Mouse (Mus musculus) CH12.LX (cell line): ENCODE measurements around the gene Tsnax. TPM values are rescaled to one million over a fixed set of nuclear protein-coding genes. Genes with fewer than 3 reads are reported as not detected.

Experiments
- DNase-seq: peaks from one replicate; pipeline ENCODE4 v3.0.0-alpha.2; 2013; ENCODE audit errors: extremely low read depth
- H3K27ac ChIP-seq: 2 replicates; pipeline ENCODE4 v1.5.1; 2012; ENCODE audit warnings: low read depth, mild to moderate bottlenecking, control low read depth, moderate library complexity; ENCODE audit not compliant: insufficient read depth
- H3K27me3 ChIP-seq: replicated peaks from 2 replicates; pipeline ENCODE3; 2012; ENCODE audit warnings: inconsistent platforms
- H3K36me3 ChIP-seq, 2 experiments: replicated peaks in 1 of 2; 2 replicates each; pipeline versions ENCODE3 to v1.6.1; 2012; ENCODE audit warnings: inconsistent platforms in 1 of 2, low read length in 1 of 2, mild to moderate bottlenecking in 1 of 2, mixed read lengths in 1 of 2, moderate library complexity in 1 of 2; ENCODE audit not compliant: control insufficient read depth in 1 of 2, insufficient read depth in 1 of 2
- H3K4me1 ChIP-seq, 2 experiments: 2 replicates each; pipeline ENCODE4 v1.6.1; 2012; ENCODE audit warnings: inconsistent platforms in 1 of 2, moderate library complexity in 1 of 2; ENCODE audit not compliant: insufficient read depth in 2 of 2, control insufficient read depth in 1 of 2
- H3K4me2 ChIP-seq: 2 replicates; pipeline ENCODE4 v1.6.1; 2012; ENCODE audit warnings: low read depth, mild to moderate bottlenecking, control low read depth; ENCODE audit not compliant: poor library complexity, insufficient read depth, severe bottlenecking
- H3K4me3 ChIP-seq, 3 experiments: fragments of 150-350 bp in 1 of 3; sonication (generic) in 1 of 3; replicated peaks in 1 of 3; 2 replicates each; pipeline versions ENCODE3 to v1.5.1; 2011 to 2012; ENCODE audit warnings: low read depth in 2 of 3, low read length in 2 of 3, mild to moderate bottlenecking in 2 of 3, moderate library complexity in 2 of 3, control low read depth in 1 of 3, improper control_type of control experiment in 1 of 3, inconsistent platforms in 1 of 3, mixed read lengths in 1 of 3; ENCODE audit not compliant: poor library complexity in 1 of 3
- H3K79me2 ChIP-seq: replicated peaks from 2 replicates; pipeline ENCODE4 v1.6.1; 2012; ENCODE audit warnings: mild to moderate bottlenecking, moderate library complexity; ENCODE audit not compliant: control insufficient read depth, poor library complexity, insufficient read depth, severe bottlenecking; ENCODE audit errors: extremely low read depth
- H3K9ac ChIP-seq: 2 replicates; pipeline ENCODE4 v1.6.1; 2012; ENCODE audit warnings: low read depth, mild to moderate bottlenecking, control low read depth, moderate library complexity; ENCODE audit not compliant: insufficient read depth
- H3K9me3 ChIP-seq: replicated peaks from 2 replicates; pipeline ENCODE3; 2012; ENCODE audit warnings: low read length, inconsistent platforms, mixed read lengths
- BHLHE40 ChIP-seq: IDR thresholded peaks from 2 replicates; pipeline ENCODE4 v1.6.1; 2011; ENCODE audit warnings: mild to moderate bottlenecking, low read depth, low read length, improper control_type of control experiment
- CHD2 ChIP-seq: IDR thresholded peaks from 2 replicates; pipeline ENCODE4 v1.6.1; 2011; ENCODE audit warnings: low read length, improper control_type of control experiment
- CTCF ChIP-seq, 2 experiments: IDR thresholded peaks in 1 of 2; conservative IDR thresholded peaks in 1 of 2; 2 replicates each; pipeline ENCODE4 v1.5.1; 2011 to 2012; ENCODE audit warnings: low read depth in 2 of 2, low read length in 2 of 2, improper control_type of control experiment in 1 of 2, inconsistent platforms in 1 of 2, mild to moderate bottlenecking in 1 of 2, moderate library complexity in 1 of 2
- ELF1 ChIP-seq: IDR thresholded peaks from 2 replicates; pipeline ENCODE4 v1.6.1; 2014; ENCODE audit warnings: low read depth, mild to moderate bottlenecking, inconsistent platforms, low read length, improper control_type of control experiment
- GABPA ChIP-seq: IDR thresholded peaks from 2 replicates; pipeline ENCODE4 v1.6.1; 2012; ENCODE audit warnings: low read depth, low read length, improper control_type of control experiment, inconsistent platforms; ENCODE audit not compliant: insufficient replicate concordance
- HCFC1 ChIP-seq: IDR thresholded peaks from 2 replicates; pipeline ENCODE4 v1.6.1; 2012; ENCODE audit warnings: low read depth, mild to moderate bottlenecking, inconsistent platforms, low read length, improper control_type of control experiment
- IRF4 ChIP-seq: IDR thresholded peaks from 2 replicates; pipeline ENCODE4 v1.6.1; 2014; ENCODE audit warnings: low read depth, mild to moderate bottlenecking, inconsistent platforms, low read length, improper control_type of control experiment
- JUN ChIP-seq: IDR thresholded peaks from 2 replicates; pipeline ENCODE4 v1.6.1; 2011; ENCODE audit warnings: low read depth, mild to moderate bottlenecking, low read length, improper control_type of control experiment, moderate library complexity; ENCODE audit not compliant: insufficient read depth
- JUND ChIP-seq: conservative IDR thresholded peaks from 2 replicates; pipeline ENCODE4 v1.6.1; 2011; ENCODE audit warnings: low read depth, low read length, improper control_type of control experiment
- MAFK ChIP-seq: IDR thresholded peaks from 2 replicates; pipeline ENCODE4 v1.6.1; 2011; ENCODE audit warnings: low read length, improper control_type of control experiment; ENCODE audit not compliant: insufficient replicate concordance
- MAX ChIP-seq: IDR thresholded peaks from 2 replicates; pipeline ENCODE4 v1.6.1; 2011; ENCODE audit warnings: low read length, improper control_type of control experiment
- MAZ ChIP-seq: IDR thresholded peaks from 2 replicates; pipeline ENCODE4 v1.6.1; 2012; ENCODE audit warnings: low read depth, mild to moderate bottlenecking, inconsistent platforms, low read length, improper control_type of control experiment, moderate library complexity
- MEF2A ChIP-seq: IDR thresholded peaks from 2 replicates; pipeline ENCODE4 v1.6.1; 2014; ENCODE audit warnings: low read depth, mild to moderate bottlenecking, inconsistent platforms, low read length, improper control_type of control experiment, borderline replicate concordance
- NRF1 ChIP-seq: IDR thresholded peaks from 2 replicates; pipeline ENCODE4 v1.6.1; 2014; ENCODE audit warnings: low read depth, mild to moderate bottlenecking, inconsistent platforms, low read length, improper control_type of control experiment, moderate library complexity
- PAX5 ChIP-seq: IDR thresholded peaks from 2 replicates; pipeline ENCODE4 v1.6.1; 2012; ENCODE audit warnings: low read length, inconsistent platforms, mixed read lengths
- POLR2AphosphoS2 ChIP-seq: IDR thresholded peaks from 2 replicates; pipeline ENCODE4 v1.6.1; 2011; ENCODE audit warnings: low read depth, low read length, improper control_type of control experiment
- RAD21 ChIP-seq: IDR thresholded peaks from 2 replicates; pipeline ENCODE4 v1.6.1; 2011; ENCODE audit warnings: low read depth, mild to moderate bottlenecking, low read length, improper control_type of control experiment, moderate library complexity
- RCOR1 ChIP-seq: conservative IDR thresholded peaks from 2 replicates; pipeline ENCODE4 v1.6.1; 2012; ENCODE audit warnings: low read depth, mild to moderate bottlenecking, inconsistent platforms, low read length, improper control_type of control experiment
- TBP ChIP-seq: conservative IDR thresholded peaks from 2 replicates; pipeline ENCODE4 v1.6.1; 2011; ENCODE audit warnings: low read depth, low read length, improper control_type of control experiment
- USF1 ChIP-seq: IDR thresholded peaks from 2 replicates; pipeline ENCODE4 v1.6.1; 2014; ENCODE audit warnings: low read depth, mild to moderate bottlenecking, inconsistent platforms, low read length, improper control_type of control experiment
- ZC3H11A ChIP-seq: IDR thresholded peaks from 2 replicates; pipeline ENCODE4 v1.6.1; 2012; ENCODE audit warnings: low read depth, mild to moderate bottlenecking, inconsistent platforms, low read length, improper control_type of control experiment
- ZMIZ1 ChIP-seq: IDR thresholded peaks from 2 replicates; pipeline ENCODE4 v1.6.1; 2012; ENCODE audit warnings: low read depth, mild to moderate bottlenecking, inconsistent platforms, low read length, improper control_type of control experiment
- ZNF384 ChIP-seq: IDR thresholded peaks from 2 replicates; pipeline ENCODE4 v1.6.1; 2012; ENCODE audit warnings: low read depth, low read length, improper control_type of control experiment, inconsistent platforms
- dilution Hi-C: fragments of 300-500 bp; cut with MboI; formaldehyde crosslinking; loops from 2 replicates; pipeline ENCODE4 v1.14.3; 2020; ENCODE audit warnings: low sequenced_read_pairs; ENCODE audit not compliant: extremely low pct_unique_long_range_greater_than_20kb, extremely low pct_ligation_motif_present
- in situ Hi-C: fragments of 300-500 bp; cut with MboI; formaldehyde crosslinking; loops from 3 replicates; pipeline ENCODE4 v1.14.3; 2019; ENCODE audit warnings: low sequenced_read_pairs, low pct_ligation_motif_present, low pct_unique_long_range_greater_than_20kb, mixed read lengths
- polyA plus RNA-seq: library from polyadenylated mRNA; unstranded; fragments of >175 nt; gene quantifications from 2 replicates; pipeline ENCODE4 v1.2.1, GENCODE M21; 2012; ENCODE audit warnings: low read depth; ENCODE audit not compliant: insufficient read length
- total RNA-seq, 2 experiments: library from RNA; depleted of rRNA; stranded (reverse); fragments of 300-350 nt in 1 of 2; fragments of >200 nt in 1 of 2; gene quantifications; 2 replicates each; pipeline ENCODE4 v1.2.3; 2012 to 2014

The Tsnax gene
- total and polyA plus RNA-seq, 3 experiments, result 48.0 to 75.0 (median 62.9) TPM

DNA sequence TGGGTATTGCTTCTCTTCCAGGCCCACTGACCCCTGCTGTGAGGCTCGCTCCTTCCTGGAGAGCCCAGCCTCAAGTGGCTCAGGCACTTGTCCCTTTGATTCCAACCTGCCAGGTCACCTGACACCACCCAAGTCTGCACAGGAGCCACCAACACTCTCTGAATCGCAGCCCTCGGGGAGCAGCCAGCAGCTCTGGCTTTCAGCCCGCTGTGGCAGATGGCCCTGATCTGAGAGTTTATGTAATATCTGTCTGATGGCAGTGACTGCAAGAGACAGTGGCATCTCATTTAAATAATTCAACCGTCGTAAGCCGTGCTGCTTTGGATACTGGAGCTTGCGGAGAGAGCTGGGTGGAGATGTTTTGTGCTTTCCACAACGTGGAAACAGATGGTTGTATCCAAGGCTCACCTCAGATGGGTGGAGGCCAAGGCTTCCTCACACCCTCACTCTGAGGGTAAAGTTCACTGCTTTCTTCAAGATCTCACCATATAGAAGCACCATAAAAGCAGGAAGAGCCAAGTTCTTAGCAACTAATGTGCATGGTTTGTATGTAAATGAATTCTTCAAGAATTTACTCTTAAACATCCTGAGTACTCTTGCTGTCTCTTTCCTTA lies 66.1 kb downstream of the Tsnax start:
- Histone ChIP-seq H3K4me1 (peaks cover 25% of the 10 kb centered on the region in 2 experiments), H3K4me3 (no peak overlapping the region), H3K27ac (no peak overlapping the region), H3K27me3 (no peaks in the 10 kb centered on the region), H3K79me2 (no peaks in the 10 kb centered on the region), H3K9me3 (no peaks in the 10 kb centered on the region), H3K4me2 (no peak overlapping the region), H3K9ac (no peak overlapping the region), H3K36me3 (no peaks in the 10 kb centered on the region)
- in situ Hi-C loops, result loop anchor here (10.0 kb wide), 2 partner anchors 486 to 796 kb away; partner anchors contain the start of gene Sipa1l2
- no peak for DNase-seq
- no peak for TF ChIP-seq BHLHE40
- dilution Hi-C loops, result no loop called here

DNA sequence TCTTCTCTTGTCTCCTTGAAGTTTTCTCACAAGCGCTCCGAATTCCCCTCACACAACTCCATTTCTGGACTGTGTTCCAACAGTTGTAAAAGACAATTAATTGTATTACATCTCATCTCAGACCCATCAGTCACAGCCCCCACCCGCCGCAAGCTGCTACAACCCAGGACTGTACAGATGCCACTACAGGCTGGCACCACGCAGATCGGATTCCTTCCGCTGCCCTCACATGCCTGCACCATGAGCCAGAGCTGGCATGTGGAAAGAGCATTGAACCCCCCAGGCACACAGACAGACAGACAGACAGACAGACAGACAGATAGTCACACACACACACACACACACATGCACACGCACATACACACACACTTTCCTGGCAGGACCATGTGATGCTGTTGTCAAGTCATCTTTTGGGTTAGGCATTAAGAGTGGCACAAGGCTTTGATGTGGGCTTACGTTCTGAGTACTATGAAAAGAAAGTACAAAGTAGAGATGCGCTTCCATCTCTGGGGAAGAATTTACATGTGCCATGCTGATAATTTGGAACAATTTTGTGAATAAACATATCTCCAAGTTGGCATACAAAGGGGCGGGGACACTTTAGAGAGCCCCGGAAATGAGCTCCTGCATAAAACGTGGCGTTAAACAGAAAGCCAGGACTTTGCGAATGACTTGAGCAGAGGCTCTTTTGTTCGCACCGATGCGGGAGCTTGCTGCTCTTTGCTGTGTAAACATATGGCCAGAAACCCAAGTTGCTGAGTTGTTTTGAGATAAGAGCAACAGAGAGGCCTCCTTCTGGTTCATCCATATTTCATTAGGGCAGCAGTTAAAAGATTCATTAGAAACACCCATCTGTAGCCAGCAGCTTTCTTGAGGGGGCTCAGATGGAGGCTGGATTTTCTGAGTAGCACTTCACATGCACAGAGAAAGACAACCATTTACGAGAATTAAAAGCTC lies 67.9 kb downstream of the Tsnax start:
- Histone ChIP-seq H3K36me3 (no peaks in the 10 kb centered on the region), H3K4me2 (no peak overlapping the region), H3K27me3 (no peaks in the 10 kb centered on the region), H3K4me1 (peaks cover 23% of the 10 kb centered on the region in 2 experiments), H3K9me3 (peaks cover 2% of the 10 kb centered on the region), H3K79me2 (no peaks in the 10 kb centered on the region), H3K4me3 (no peak overlapping the region), H3K27ac (no peak overlapping the region), H3K9ac (no peak overlapping the region)
- dilution Hi-C loops, result no loop called here
- TF ChIP-seq TBP (no peak), MAFK (no peak), USF1 (no peak), JUN (no peak), ZC3H11A (no peak), JUND (no peak), ZNF384 (no peak), CTCF (conservative IDR thresholded peaks at IDR 0.05 in 1 of 2, IDR thresholded peaks at IDR 0.05 in 1 of 2; ENCODE audit: low read depth in 2 of 2, low read length in 2 of 2) (no peak), NRF1 (no peak), MAX (no peak)
- DNase-seq, result no peak
- in situ Hi-C loops, result no loop called here

DNA sequence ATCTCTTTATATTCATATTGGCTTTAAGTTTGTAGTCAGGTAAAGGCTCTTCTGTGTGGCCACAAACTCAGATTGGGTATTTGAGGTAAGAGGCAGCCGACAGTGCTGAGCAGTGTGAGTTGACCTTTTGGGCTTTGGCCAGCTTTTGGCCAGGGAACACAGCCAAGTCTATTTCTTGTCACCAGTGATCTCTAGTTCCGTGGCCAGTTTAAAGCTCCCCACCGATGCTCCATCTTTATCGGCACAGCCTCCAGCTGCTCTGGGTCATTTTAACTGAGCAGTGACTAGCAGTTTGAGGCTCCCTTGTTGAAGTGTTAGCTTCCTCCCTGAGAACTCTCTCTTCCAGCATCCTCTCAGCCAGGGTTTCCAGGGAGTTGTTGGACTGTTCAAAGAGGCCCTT lies 70.9 kb downstream of the Tsnax start:
- dilution Hi-C loops (no loop called here), in situ Hi-C loops (no loop called here)
- Histone ChIP-seq H3K4me2 (peak overlapping the region; percentile 34; the same call in 1 of the 2 replicates), H3K9ac (no peak overlapping the region), H3K27me3 (no peaks in the 10 kb centered on the region), H3K79me2 (no peaks in the 10 kb centered on the region), H3K9me3 (peaks cover 16% of the 10 kb centered on the region), H3K4me3 (no peak overlapping the region), H3K36me3 (no peaks in the 10 kb centered on the region), H3K4me1 (peaks cover 16 to 17% of the 10 kb centered on the region in 2 experiments), H3K27ac (peak overlapping the region; percentile 7; the same call in 1 of the 2 replicates)
- DNase-seq, result no peak
- TF ChIP-seq HCFC1 (no peak), JUND (no peak), ZNF384 (no peak), POLR2AphosphoS2 (no peak), PAX5 (no peak), IRF4 (no peak), CHD2 (no peak), GABPA (no peak), RAD21 (no peak), ZMIZ1 (no peak), RCOR1 (no peak), MAZ (no peak), ZC3H11A (no peak), ELF1 (no peak), MEF2A (no peak)
